Mouse (Mus musculus) heart, adult 18-20 months (tissue): ENCODE measurements at regions not wholly inside any gene's neighbourhood (a gene's known extent, or its start where the extent isn't known, plus 50 kb on each side); places are given as distances from the start of the nearest gene placed in this dataset.

Experiments
- DNase-seq, 2 experiments: peaks; one replicate each; pipeline ENCODE4 v3.0.0; 2021 to 2022; ENCODE audit warnings: mixed read lengths in 1 of 2

- DNase-seq = no peak
Observed at GRCm38 (mm10) chr13:51227836-51228235, 57.0 kb downstream of the Nxnl2 start.

- DNase-seq = no peak
Observed at GRCm38 (mm10) chr13:51228862-51229770, 58.3 kb downstream of the Nxnl2 start.

GRCm38 (mm10) chr13:51229862-51230261 lies 59.0 kb downstream of the Nxnl2 start:
- no peak for DNase-seq

- DNase-seq = no peak
Observed at GRCm38 (mm10) chr13:51231586-51231985, 60.8 kb downstream of the Nxnl2 start.

GRCm38 (mm10) chr13:51247378-51247777 lies 76.6 kb downstream of the Nxnl2 start:
- DNase-seq = no peak

GRCm38 (mm10) chr13:51253371-51253770 lies 82.5 kb downstream of the Nxnl2 start:
- DNase-seq = no peak

- no peak for DNase-seq
Observed at GRCm38 (mm10) chr13:51255688-51256087, 84.9 kb downstream of the Nxnl2 start.

GRCm38 (mm10) chr13:51258752-51259721 lies 88.2 kb downstream of the Nxnl2 start:
- DNase-seq = no peak

GRCm38 (mm10) chr13:51261619-51262018 lies 90.8 kb downstream of the Nxnl2 start:
- DNase-seq = no peak

GRCm38 (mm10) chr13:51272786-51273185 lies 102.0 kb downstream of the Nxnl2 start:
- DNase-seq = peak in 1 of 2 experiments; percentile 37

GRCm38 (mm10) chr13:51274639-51275038 lies 103.8 kb downstream of the Nxnl2 start:
- DNase-seq = peak; percentile 64 to 84

GRCm38 (mm10) chr13:51276601-51277000 lies 105.8 kb downstream of the Nxnl2 start:
- no peak for DNase-seq

- no peak for DNase-seq
Observed at GRCm38 (mm10) chr13:51277515-51277914, 106.7 kb downstream of the Nxnl2 start.

GRCm38 (mm10) chr13:51279642-51280387 lies 109.0 kb downstream of the Nxnl2 start:
- no peak for DNase-seq

- DNase-seq = no peak
Observed at GRCm38 (mm10) chr13:51280388-51280753, 109.5 kb downstream of the Nxnl2 start.

- DNase-seq = no peak
Observed at GRCm38 (mm10) chr13:51284679-51285078, 113.9 kb downstream of the Nxnl2 start.

- DNase-seq = no peak
Observed at GRCm38 (mm10) chr13:51289442-51289841, 118.6 kb downstream of the Nxnl2 start.

- DNase-seq = no peak
Observed at GRCm38 (mm10) chr13:51290021-51290424, 118.4 kb upstream of the S1pr3 start.

- no peak for DNase-seq
Observed at GRCm38 (mm10) chr13:51290926-51291325, 117.5 kb upstream of the S1pr3 start.

GRCm38 (mm10) chr13:51293047-51293446 lies 115.4 kb upstream of the S1pr3 start:
- DNase-seq = peak in 1 of 2 experiments; percentile 45

- DNase-seq = peak in 1 of 2 experiments; percentile 59
Observed at GRCm38 (mm10) chr13:51295872-51296271, 112.6 kb upstream of the S1pr3 start.
